Mouse (Mus musculus): Measurements from ENCODE around the gene Specc1. TPM values are rescaled to one million over a fixed set of nuclear protein-coding genes. Genes with fewer than 3 reads are reported as not detected.

The Specc1 gene
- polyA plus RNA-seq, 1 experiment from 2014 or later, result 12.0 TPM

- H3K27me3 ChIP-seq (ENCODE audit: control insufficient read depth, insufficient read depth, low read length), result peaks cover 12% of the 10 kb centered on the region
- no peak for ATAC-seq (ENCODE audit: insufficient read depth, low FRiP score, low TSS enrichment)
- H3K4me1 ChIP-seq (ENCODE audit: control insufficient read depth, insufficient read depth, low read length), result no peaks in the 10 kb centered on the region
- 83% methylated on average over 2 of the region's 2 CpGs for WGBS
- no peak overlapping the region for H3K4me2 ChIP-seq (ENCODE audit: low read depth)
- H3K9me3 ChIP-seq (ENCODE audit: control insufficient read depth, low read length), result no peaks in the 10 kb centered on the region
- DNase-seq (ENCODE audit: low spot score), result no peak
- H3K27ac ChIP-seq (ENCODE audit: low read depth, low read length), result no peak overlapping the region
- H3K4me3 ChIP-seq (ENCODE audit: low read depth, low read length), result no peak overlapping the region
- H3K9ac ChIP-seq (ENCODE audit: low read length), result no peak overlapping the region
- no peaks in the 10 kb centered on the region for H3K36me3 ChIP-seq (ENCODE audit: control insufficient read depth, insufficient read depth, low read length)
These were observed 3.5 kb downstream of the Specc1 start for GRCm38 (mm10) chr11:61960096-61960495.

DNA sequence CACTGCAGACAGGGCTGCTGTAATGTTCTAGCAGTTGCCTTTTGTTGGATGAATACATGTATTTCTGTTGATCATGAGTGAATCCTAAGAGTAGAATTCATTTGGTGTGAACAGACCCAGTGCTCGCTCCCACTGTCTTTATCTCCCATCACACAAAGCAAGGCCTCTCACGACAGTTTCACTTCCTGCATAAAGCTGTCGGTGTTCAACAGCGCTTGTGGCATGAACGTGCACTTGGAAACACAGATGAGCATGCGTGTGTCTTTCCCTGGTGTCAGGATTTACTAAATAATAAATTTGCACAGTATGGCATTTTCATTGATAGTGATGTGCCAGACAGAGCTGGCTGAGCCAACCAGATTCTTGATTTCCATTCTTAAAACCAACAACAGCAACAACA is 6.1 kb downstream of the Specc1 start:
- DNase-seq (ENCODE audit: low spot score), result no peak
- peaks cover 9% of the 10 kb centered on the region for H3K27me3 ChIP-seq (ENCODE audit: control insufficient read depth, insufficient read depth, low read length)
- ATAC-seq (ENCODE audit: insufficient read depth, low FRiP score, low TSS enrichment), result no peak
- H3K36me3 ChIP-seq (ENCODE audit: control insufficient read depth, insufficient read depth, low read length), result no peaks in the 10 kb centered on the region
- no peak overlapping the region for H3K9ac ChIP-seq (ENCODE audit: low read length)
- no peak overlapping the region for H3K4me3 ChIP-seq (ENCODE audit: low read depth, low read length)
- 88% methylated on average over 6 of the region's 6 CpGs for WGBS
- H3K27ac ChIP-seq (ENCODE audit: low read depth, low read length), result no peak overlapping the region
- no peaks in the 10 kb centered on the region for H3K4me1 ChIP-seq (ENCODE audit: control insufficient read depth, insufficient read depth, low read length)
- no peak overlapping the region for H3K4me2 ChIP-seq (ENCODE audit: low read depth)
- H3K9me3 ChIP-seq (ENCODE audit: control insufficient read depth, low read length), result no peaks in the 10 kb centered on the region

GRCm38 (mm10) chr11:61963193-61963592 is 6.6 kb downstream of the Specc1 start:
- Histone ChIP-seq H3K4me2 (ENCODE audit: low read depth) (no peak overlapping the region), H3K36me3 (ENCODE audit: control insufficient read depth, insufficient read depth, low read length) (no peaks in the 10 kb centered on the region), H3K9ac (ENCODE audit: low read length) (no peak overlapping the region), H3K4me1 (ENCODE audit: control insufficient read depth, insufficient read depth, low read length) (no peaks in the 10 kb centered on the region), H3K4me3 (ENCODE audit: low read depth, low read length) (no peak overlapping the region), H3K27me3 (ENCODE audit: control insufficient read depth, insufficient read depth, low read length) (peaks cover 5% of the 10 kb centered on the region), H3K9me3 (ENCODE audit: control insufficient read depth, low read length) (no peaks in the 10 kb centered on the region), H3K27ac (ENCODE audit: low read depth, low read length) (no peak overlapping the region)
- no peak for ATAC-seq (ENCODE audit: insufficient read depth, low FRiP score, low TSS enrichment)
- no peak for DNase-seq (ENCODE audit: low spot score)
- WGBS, result 86% methylated on average over 3 of the region's 3 CpGs

DNA sequence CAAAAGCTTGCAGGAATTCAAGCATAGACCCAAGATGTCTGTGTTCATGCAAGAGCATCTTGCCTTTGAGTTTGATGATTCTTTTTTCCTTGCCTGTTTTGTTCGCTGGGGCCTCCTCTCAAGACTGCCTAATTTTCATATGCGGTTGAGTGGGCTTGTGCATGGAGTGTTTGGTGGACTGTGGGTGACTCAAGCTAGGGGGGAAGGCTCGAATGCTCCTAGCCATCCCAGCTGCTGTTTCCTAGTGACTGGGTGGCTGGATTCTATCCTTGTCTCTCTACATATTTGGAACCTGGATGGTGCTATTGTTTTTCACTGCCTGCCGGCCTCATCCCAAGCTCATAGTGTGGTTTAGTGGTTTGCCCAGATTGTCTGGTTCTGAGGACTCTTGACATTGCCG is 8.0 kb downstream of the Specc1 start:
- Histone ChIP-seq H3K9me3 (ENCODE audit: control insufficient read depth, low read length) (no peaks in the 10 kb centered on the region), H3K4me3 (ENCODE audit: low read depth, low read length) (no peak overlapping the region), H3K27ac (ENCODE audit: low read depth, low read length) (no peak overlapping the region), H3K36me3 (ENCODE audit: control insufficient read depth, insufficient read depth, low read length) (no peaks in the 10 kb centered on the region), H3K4me2 (ENCODE audit: low read depth) (no peak overlapping the region), H3K4me1 (ENCODE audit: control insufficient read depth, insufficient read depth, low read length) (no peaks in the 10 kb centered on the region), H3K9ac (ENCODE audit: low read length) (no peak overlapping the region), H3K27me3 (ENCODE audit: control insufficient read depth, insufficient read depth, low read length) (no peaks in the 10 kb centered on the region)
- ATAC-seq (ENCODE audit: insufficient read depth, low FRiP score, low TSS enrichment) (no peak), DNase-seq (ENCODE audit: low spot score) (no peak)
- 87% methylated on average over 5 of the region's 5 CpGs for WGBS

GRCm38 (mm10) chr11:61967034-61967433 is 10.5 kb downstream of the Specc1 start:
- Histone ChIP-seq H3K4me3 (ENCODE audit: low read depth, low read length) (no peak overlapping the region), H3K27me3 (ENCODE audit: control insufficient read depth, insufficient read depth, low read length) (no peaks in the 10 kb centered on the region), H3K27ac (ENCODE audit: low read depth, low read length) (no peak overlapping the region), H3K4me1 (ENCODE audit: control insufficient read depth, insufficient read depth, low read length) (no peaks in the 10 kb centered on the region), H3K9ac (ENCODE audit: low read length) (no peak overlapping the region), H3K9me3 (ENCODE audit: control insufficient read depth, low read length) (no peaks in the 10 kb centered on the region), H3K4me2 (ENCODE audit: low read depth) (no peak overlapping the region), H3K36me3 (ENCODE audit: control insufficient read depth, insufficient read depth, low read length) (no peaks in the 10 kb centered on the region)
- ATAC-seq (ENCODE audit: insufficient read depth, low FRiP score, low TSS enrichment), result no peak
- no peak for DNase-seq (ENCODE audit: low spot score)
- 90% methylated on average over 8 of the region's 8 CpGs for WGBS

GRCm38 (mm10) chr11:61968875-61969274 is 12.3 kb downstream of the Specc1 start:
- Histone ChIP-seq H3K4me1 (ENCODE audit: control insufficient read depth, insufficient read depth, low read length) (no peaks in the 10 kb centered on the region), H3K9ac (ENCODE audit: low read length) (no peak overlapping the region), H3K9me3 (ENCODE audit: control insufficient read depth, low read length) (no peaks in the 10 kb centered on the region), H3K4me3 (ENCODE audit: low read depth, low read length) (no peak overlapping the region), H3K27ac (ENCODE audit: low read depth, low read length) (no peak overlapping the region), H3K27me3 (ENCODE audit: control insufficient read depth, insufficient read depth, low read length) (no peaks in the 10 kb centered on the region), H3K36me3 (ENCODE audit: control insufficient read depth, insufficient read depth, low read length) (no peaks in the 10 kb centered on the region), H3K4me2 (ENCODE audit: low read depth) (no peak overlapping the region)
- DNase-seq (ENCODE audit: low spot score) (no peak), ATAC-seq (ENCODE audit: insufficient read depth, low FRiP score, low TSS enrichment) (no peak)
- WGBS, result 94% methylated on average over 2 of the region's 2 CpGs

- no peaks in the 10 kb centered on the region for H3K4me1 ChIP-seq (ENCODE audit: control insufficient read depth, insufficient read depth, low read length)
- DNase-seq (ENCODE audit: low spot score) (no peak), ATAC-seq (ENCODE audit: insufficient read depth, low FRiP score, low TSS enrichment) (no peak)
- H3K27me3 ChIP-seq (ENCODE audit: control insufficient read depth, insufficient read depth, low read length), result no peaks in the 10 kb centered on the region
- no peak overlapping the region for H3K9ac ChIP-seq (ENCODE audit: low read length)
- no peak overlapping the region for H3K27ac ChIP-seq (ENCODE audit: low read depth, low read length)
- H3K4me3 ChIP-seq (ENCODE audit: low read depth, low read length), result no peak overlapping the region
- 44% methylated on average over 5 of the region's 5 CpGs for WGBS
- H3K9me3 ChIP-seq (ENCODE audit: control insufficient read depth, low read length), result no peaks in the 10 kb centered on the region
- no peak overlapping the region for H3K4me2 ChIP-seq (ENCODE audit: low read depth)
- no peaks in the 10 kb centered on the region for H3K36me3 ChIP-seq (ENCODE audit: control insufficient read depth, insufficient read depth, low read length)
These were observed 14.3 kb downstream of the Specc1 start for GRCm38 (mm10) chr11:61970901-61971300.

DNA sequence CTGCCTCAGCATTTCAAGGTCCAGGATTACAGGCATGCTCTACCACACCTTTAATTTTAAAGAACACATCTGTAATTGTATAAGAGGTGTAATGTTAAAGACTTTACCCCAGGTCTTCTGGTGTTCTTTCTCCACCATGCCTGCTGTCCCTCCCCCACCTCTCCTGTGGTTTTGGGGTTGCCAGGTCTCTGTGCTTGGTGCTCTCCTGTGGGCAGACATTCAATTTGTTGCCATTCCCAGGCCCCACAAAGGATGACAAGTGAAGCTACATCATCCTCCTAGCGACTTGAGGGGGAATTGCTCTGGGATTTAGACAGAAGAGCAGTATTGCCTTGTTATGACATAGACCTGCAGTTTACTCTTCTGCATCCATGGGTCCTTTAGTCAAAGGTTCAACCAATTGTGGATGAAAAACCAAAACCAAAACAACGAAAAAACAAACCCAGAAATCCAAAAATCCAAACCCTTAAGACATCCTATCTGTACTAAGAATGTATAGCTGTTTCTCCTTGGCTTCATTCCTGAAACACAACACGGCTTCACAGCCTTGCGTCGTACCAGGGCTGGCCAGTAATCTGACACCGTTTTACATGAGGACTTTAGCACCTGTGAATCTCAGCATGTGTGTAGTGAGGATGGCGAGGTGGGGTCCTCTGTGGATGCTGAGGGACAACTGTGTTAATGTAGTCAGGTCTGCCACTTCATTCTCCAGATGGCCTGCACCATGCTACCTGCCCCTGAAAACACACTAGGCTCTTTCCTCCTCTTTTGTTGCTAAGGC is 15.1 kb downstream of the Specc1 start:
- no peaks in the 10 kb centered on the region for H3K4me1 ChIP-seq (ENCODE audit: control insufficient read depth, insufficient read depth, low read length)
- H3K9ac ChIP-seq (ENCODE audit: low read length), result no peak overlapping the region
- ATAC-seq (ENCODE audit: insufficient read depth, low FRiP score, low TSS enrichment) (no peak), DNase-seq (ENCODE audit: low spot score) (no peak)
- H3K4me3 ChIP-seq (ENCODE audit: low read depth, low read length), result no peak overlapping the region
- H3K4me2 ChIP-seq (ENCODE audit: low read depth), result no peak overlapping the region
- no peaks in the 10 kb centered on the region for H3K36me3 ChIP-seq (ENCODE audit: control insufficient read depth, insufficient read depth, low read length)
- no peaks in the 10 kb centered on the region for H3K9me3 ChIP-seq (ENCODE audit: control insufficient read depth, low read length)
- H3K27ac ChIP-seq (ENCODE audit: low read depth, low read length), result no peak overlapping the region
- H3K27me3 ChIP-seq (ENCODE audit: control insufficient read depth, insufficient read depth, low read length), result no peaks in the 10 kb centered on the region
- WGBS, result 40% methylated on average over 7 of the region's 7 CpGs

- no peak for DNase-seq (ENCODE audit: low spot score)
- H3K36me3 ChIP-seq (ENCODE audit: control insufficient read depth, insufficient read depth, low read length), result no peaks in the 10 kb centered on the region
- ATAC-seq (ENCODE audit: insufficient read depth, low FRiP score, low TSS enrichment), result no peak
- WGBS, result 79% methylated on average over 13 of the region's 13 CpGs
- H3K4me1 ChIP-seq (ENCODE audit: control insufficient read depth, insufficient read depth, low read length), result no peaks in the 10 kb centered on the region
- no peak overlapping the region for H3K4me2 ChIP-seq (ENCODE audit: low read depth)
- no peak overlapping the region for H3K9ac ChIP-seq (ENCODE audit: low read length)
- no peak overlapping the region for H3K27ac ChIP-seq (ENCODE audit: low read depth, low read length)
- no peaks in the 10 kb centered on the region for H3K27me3 ChIP-seq (ENCODE audit: control insufficient read depth, insufficient read depth, low read length)
- H3K4me3 ChIP-seq (ENCODE audit: low read depth, low read length), result no peak overlapping the region
- H3K9me3 ChIP-seq (ENCODE audit: control insufficient read depth, low read length), result no peaks in the 10 kb centered on the region
These were observed 17.6 kb downstream of the Specc1 start for GRCm38 (mm10) chr11:61974106-61974707.

Data from neural tube, embryonic 11.5 days (tissue).